Mouse (Mus musculus) MEL-GATA-1-ER (cell line): Measurements from ENCODE around the gene Polr2a.
"Not testable (repeated sequence)": the region's sequence is repeated elsewhere in the genome, so short reads cannot be mapped to it uniquely, and the experiment has no call there.

Experiments
- DNase-seq: peaks from one replicate; pipeline ENCODE4 v3.0.0-alpha.2; 2012; ENCODE audit warnings: low read depth; ENCODE audit errors: extremely low read depth

Gene Polr2a

DNA sequence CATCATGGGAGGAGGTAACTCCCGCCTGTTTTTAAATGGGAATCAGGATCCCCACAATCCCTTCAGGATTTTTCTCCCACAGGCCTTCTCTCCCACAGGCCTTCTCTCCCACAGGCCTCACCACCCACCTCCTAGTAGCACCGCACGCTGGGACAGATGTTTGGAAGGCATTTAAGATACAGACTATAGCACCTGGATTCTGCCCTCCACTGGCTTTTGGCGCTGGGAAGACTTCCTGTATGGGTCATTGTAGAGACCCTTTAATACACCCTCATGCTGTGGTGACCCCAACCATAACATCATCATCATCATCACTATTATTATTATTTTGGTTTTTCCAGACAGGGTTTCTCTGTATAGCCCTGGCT, 51.0 kb downstream of the Polr2a start:
- no peak for DNase-seq

DNA sequence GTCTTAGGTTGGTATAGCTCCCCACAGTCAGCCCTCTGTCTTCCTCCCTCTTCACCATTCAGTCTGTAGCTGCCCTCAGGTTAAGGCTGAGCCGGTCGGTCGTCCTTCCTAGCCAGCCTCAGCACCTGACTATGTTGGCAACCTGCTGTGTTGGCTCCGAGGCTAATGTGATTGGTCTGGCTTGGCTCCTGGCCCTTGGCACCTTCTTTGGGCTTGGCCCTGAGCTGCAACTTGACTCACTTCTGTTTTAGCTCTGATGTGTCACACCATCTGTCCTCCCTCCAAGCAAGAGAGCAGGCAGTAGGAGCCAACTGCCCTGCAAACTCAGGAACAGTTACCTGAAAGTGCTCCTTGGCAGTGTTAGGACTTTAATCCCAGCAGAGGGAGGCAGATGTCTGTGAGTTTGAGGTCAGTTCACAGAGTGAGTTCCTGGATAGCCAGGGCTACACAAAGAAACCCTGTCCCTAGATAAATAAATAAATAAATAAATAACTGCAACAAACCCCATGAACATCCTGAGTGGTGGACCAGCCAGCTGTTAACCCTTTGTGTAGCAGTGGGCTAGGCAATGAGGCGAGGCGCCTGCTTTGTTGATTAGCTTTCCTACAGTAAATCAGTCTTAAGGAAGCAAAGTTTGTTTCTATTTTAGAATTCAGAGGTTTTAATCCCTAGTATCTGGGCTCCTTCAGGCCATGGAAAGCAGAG, 51.5 kb downstream of the Polr2a start:
- DNase-seq = no peak

DNA sequence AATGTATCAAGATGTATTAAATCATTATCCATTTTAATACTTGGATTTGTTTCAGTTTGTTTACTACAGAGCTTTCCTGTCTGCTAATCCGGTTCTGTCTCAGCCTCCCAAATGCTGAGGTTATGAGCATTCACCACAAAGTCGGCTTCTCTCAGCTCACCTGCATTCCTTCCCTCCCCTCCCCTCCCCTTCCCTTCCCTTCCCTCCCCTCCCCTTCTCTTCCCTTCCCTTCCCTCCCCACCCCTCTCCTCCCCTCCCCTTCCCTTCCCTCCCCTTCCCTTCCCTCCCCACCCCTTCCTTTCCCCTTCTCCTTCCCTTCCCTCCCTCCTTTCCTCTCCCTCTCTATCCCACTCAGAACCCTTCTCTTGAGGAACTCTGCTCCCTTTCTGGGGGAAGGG, 53.8 kb downstream of the Polr2a start:
- no peak for DNase-seq

DNA sequence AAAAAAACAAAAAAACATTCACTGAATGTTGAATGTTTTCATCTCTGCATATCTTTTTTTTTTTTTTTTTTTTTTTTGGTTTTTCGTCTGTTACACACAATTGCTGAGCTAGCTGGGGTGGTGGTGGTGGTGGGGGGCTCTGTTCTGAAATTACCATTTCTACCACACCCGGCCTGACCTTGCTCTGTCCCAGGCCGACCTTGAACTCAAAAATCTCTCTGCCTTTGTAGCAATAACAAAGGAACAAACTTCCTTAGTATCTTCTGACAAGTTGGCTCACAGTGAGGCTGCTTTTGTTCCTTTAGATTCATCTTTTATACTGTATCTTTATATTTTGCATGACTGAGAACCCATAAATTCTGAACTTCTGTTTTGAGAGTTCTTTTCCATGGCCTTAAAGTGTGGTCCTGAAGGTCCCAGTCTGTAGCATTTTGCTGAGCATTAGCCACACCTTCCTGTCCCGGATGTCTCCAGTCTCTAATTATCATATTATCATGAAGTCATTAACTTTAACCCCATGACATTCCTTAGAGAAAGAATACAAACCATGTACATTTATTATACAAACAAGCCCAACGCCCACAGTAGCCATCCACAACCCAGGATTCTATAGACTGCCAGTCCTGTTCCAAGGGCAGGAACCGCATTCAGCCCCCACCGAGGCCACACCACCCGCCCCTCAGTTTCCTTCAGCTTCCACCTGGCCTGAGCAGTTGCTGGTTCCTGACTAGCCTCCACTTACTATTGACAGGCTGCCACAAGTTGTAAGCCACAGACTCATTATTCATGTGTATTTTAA, 54.4 kb downstream of the Polr2a start:
- DNase-seq = no peak

DNA sequence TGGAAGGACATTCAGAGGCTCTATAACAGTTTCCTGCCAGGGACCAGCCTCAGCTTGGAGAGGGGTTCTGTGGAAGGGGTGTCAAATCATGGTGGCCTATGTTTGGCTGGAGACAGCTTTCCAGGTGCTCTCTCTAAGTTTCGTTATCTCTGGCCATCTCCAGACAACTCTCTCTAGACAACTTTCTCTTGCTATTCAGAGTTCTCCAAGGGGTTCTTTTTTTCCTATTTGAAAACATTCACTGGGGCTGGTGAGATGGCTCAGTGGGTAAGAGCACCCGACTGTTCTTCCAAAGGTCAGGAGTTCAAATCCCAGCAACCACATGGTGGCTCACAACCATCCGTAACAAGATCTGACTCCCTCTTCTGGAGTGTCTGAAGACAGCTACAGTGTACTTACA, 55.1 kb downstream of the Polr2a start:
- not testable (repeated sequence) for DNase-seq

DNA sequence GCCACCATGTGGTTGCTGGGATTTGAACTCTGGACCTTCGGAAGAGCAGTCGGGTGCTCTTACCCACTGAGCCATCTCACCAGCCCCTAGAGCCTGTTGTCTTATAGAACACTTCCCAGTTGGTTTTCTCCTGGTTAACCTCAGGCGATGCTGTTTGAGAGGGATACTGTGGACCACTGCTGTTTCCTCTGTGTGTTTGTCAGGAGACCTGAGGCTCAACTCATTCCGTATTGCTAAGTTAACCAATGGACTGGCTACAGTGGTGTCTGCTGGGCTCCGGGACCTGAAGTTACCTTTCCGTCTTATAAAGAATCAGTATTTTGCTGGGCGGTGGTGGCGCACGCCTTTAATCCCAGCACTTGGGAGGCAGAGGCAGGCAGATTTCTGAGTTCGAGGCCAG, 55.6 kb downstream of the Polr2a start:
- DNase-seq = not testable (repeated sequence)

DNA sequence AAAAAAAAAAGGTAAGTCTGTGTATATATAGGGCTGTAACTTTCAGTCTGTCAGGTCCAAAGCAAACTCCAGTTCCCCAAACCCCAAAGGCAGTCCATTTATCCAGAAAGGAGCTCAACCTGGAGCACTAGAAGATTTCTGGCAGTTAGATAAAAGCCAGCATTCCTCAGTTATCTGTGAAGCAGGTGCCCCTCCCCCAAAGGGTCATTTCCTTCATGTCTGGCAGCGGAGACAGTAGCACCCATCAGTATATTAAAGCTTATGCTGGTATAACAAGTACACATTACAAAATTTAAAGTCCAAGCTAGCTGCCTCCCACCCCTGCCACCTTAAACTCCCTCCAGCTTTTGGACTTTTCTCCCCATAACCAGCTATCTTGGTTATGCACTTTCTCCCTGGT, 58.8 kb downstream of the Polr2a start:
- DNase-seq = no peak

DNA sequence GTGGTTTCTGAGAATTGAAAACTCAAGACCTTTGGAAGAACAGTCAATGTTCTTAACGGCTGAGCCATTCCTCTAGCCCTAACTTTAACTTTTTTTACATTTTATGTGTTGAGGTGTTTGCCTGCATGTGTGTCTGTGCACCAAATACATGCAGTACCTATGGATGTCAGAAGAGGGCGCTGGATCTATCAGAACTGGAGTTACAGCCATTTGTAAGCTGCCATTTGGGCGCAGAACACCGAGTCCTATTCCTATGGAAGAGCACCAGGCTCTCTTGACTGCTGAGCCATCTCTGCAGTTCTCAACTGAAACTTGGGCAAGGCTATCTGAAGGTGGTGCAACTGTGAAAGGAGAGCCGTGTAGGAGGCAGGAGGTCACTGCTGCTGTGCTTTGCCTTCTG, 59.9 kb downstream of the Polr2a start:
- no peak for DNase-seq

DNA sequence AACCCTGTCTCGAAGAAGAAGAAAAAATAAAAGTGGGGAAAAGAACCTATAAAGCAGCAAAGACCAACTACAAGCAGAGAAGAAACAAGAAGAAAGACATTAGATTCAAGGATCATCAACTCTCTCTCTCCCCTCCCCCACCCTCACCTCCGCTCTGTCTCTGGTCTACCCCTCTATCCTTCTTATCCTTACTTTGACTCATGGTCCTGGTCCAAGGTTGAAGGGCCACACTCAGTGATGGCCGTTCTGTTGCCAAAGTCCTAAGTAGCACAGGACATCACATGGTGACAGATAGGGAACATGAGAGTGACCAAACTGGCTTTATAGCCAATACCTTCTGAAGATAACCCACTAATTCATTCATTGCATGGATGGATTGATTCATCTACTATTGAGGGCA, 61.0 kb downstream of the Polr2a start:
- no peak for DNase-seq

DNA sequence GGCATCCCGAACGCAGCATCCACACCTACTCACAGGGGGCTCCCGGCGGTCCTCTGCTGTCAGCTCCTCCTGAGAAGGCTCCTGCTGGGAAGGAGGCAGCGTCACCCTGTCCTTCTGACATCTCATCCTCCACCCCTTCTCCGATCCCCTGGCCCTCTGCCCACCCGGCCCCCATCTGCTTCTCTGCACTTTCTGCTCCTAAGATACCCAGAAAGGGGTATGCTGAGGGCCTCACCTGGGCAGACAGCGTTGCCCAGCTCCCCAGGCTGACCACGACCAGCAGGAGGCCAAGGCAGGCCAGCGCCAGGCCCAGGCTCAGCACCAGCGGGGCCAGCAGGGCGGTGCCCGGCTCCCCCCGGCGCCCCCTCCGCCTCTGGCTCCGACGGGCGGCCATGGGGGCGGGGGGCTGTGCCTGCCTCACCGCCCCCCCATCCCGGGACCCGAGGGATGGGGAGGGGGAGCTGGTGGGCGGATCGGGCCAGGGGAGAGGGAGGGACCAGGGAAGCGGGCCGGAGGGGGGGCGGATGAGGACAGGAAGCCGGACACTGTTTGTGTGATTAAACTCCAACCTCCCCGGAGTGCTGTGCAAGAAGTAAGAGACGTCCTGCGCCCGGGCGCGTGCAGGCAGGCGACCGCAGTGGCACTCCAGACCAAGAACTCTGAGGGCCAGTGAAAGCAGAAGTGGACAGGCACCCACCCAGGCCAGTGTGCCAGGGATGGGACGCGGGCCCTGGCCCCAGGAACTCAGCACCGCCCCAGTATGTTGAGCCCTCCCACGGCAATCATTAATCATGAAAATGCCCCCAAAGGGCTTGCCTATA, 62.9 kb downstream of the Polr2a start, which contains the start of the genes Tnfsf12 and Tnfsfm13:
Gene Tnfsf12 (minus strand): TSS at position 489 of the 821 bp plus-strand sequence.
Gene Tnfsfm13 (minus strand): TSS at position 738 of the 821 bp plus-strand sequence.
- no peak for DNase-seq

DNA sequence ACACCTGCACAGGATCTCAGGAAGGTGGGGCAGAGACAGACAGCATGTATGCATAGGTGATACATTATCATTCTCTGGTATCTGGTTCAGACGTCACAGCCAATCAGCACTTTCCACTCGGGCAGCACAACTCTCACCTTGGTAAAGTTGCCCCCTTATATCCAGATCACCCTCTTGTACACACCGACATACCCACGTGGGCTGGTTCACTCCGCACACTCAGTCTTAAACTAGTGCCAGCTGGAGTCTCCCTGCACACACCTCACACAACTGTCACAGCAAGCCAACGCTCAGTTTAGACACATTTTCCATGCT, 63.4 kb downstream of the Polr2a start:
- DNase-seq = no peak

DNA sequence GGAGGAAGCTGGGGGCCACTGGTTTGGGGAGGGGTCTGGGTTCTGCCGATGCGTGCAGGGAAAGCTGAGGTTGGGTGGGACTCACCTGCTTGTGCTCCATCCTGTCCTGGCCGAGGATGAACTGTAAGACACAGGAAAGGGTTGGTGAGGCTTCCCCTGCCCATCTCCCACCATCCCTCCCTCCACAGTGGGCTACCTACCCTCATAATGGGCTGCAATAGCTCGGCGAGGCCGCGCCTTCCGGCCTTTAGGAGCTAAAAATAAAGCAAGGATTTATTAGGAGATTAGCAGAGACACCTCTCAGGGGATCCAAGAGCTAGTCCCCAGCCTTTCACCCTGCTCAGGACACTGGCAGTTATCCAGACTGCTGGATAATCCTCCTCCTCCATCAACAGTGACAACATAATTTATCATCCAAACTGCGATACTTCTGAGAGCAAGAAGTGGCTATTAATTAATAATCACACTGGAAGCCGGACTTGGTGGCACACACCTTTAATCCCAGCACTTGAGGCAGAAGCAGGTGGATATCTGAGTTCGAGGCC, 64.9 kb downstream of the Polr2a start:
- DNase-seq = no peak

DNA sequence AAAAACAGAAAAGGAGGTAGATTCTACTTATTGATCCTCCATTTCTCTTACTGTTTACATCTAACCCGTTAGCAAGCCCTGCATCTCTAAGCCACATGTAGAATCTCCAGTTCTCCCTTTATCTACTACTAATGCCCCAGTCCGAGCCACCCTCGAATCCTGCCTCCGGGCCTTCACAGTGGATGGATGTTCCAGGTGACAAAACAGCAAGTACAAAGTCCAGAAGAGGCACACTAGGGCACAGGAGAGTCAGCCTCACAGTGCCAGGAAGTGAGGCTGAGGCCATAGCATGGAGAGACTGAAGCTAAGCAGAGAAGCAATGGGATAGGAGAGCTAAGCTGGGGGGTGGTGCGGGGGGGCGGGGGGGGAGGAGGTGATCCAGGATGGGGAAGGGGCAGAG, 65.6 kb downstream of the Polr2a start:
- DNase-seq = no peak

DNA sequence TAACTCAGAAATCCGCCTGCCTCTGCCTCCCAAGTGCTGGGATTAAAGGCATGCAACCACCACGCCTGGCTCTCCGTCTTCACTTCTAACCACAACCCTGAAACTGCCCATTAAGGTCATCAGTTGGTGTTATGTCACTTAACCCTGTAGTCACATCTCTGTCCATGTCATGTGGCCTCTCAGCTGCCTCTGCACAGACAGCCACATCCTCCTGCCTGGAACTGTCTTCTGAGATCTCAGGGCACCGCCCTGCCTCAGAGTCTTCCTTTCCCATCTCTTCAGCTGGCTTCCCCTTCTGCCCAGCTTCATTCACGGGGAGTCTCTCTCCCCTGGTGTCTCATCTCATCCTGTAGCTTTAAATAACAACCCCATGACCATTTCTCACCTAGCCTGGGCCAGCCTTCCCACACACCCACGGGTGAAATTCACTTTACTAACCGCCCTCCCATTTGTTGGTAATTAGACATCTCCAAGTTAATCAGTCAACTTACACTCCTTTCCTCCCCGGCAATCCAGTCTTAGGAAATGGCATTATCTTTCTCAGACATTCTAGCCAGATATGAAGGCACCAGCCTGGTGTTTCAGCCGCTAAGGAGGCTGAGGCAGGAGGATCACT, 66.1 kb downstream of the Polr2a start:
- DNase-seq = no peak

DNA sequence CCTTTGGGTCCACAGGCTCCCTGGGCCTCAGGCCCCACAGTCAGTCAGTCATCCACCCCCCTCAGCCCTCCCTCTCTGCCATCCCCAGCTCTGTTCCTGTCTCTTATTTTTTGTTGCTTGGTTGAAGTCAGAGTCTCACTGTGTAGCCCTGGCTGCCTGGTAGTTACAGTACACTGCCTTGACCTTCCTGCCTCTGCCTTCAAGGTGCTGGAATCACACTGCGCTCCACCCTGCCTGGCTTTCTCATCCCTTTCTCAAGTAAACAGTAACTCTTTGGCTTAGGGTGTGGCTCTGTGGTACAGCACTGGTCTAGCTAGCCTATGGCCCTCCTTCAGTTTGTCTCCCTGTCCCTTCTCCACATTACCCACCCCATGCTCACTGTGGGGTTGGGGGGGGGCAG, 68.5 kb downstream of the Polr2a start:
- DNase-seq = no peak

DNA sequence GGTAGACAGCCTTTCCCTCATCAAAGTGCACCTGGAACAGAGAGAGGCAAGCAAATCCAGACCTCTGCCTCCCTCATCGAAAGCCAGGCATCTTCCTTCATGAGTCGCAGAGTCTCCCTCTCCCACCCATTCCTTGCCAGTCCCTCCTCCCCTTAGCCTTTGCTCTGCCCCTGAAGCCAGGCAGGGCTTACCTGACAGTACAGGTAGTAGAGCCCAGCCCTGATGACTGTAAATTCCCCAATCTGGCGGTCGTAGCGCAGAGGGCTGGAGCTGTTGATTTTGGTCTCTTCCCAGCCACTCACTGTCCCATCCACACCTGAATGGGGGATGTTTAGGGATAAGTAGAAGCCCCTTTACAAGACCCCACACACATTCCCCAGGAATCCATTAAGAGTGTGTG, 71.4 kb downstream of the Polr2a start:
- no peak for DNase-seq

DNA sequence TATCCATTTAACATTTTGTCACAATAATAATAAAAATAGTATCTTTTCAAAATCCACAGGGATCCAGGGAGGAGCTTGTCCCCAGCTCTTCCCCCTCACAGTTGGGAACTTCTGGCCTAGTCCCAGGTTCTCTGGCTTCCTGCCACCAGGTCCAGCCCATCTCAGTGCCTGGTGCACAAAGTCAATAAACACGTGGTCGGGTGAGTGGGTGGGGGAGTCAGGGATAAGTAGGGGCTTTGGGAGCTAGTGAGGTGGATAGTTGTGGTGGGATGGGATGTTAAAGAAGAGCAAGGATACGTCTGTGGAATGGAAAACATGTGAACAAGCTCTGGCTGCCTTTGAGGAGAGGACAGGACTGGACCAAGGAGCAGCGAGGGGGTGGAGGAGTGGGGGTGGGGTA, 72.1 kb downstream of the Polr2a start:
- no peak for DNase-seq

DNA sequence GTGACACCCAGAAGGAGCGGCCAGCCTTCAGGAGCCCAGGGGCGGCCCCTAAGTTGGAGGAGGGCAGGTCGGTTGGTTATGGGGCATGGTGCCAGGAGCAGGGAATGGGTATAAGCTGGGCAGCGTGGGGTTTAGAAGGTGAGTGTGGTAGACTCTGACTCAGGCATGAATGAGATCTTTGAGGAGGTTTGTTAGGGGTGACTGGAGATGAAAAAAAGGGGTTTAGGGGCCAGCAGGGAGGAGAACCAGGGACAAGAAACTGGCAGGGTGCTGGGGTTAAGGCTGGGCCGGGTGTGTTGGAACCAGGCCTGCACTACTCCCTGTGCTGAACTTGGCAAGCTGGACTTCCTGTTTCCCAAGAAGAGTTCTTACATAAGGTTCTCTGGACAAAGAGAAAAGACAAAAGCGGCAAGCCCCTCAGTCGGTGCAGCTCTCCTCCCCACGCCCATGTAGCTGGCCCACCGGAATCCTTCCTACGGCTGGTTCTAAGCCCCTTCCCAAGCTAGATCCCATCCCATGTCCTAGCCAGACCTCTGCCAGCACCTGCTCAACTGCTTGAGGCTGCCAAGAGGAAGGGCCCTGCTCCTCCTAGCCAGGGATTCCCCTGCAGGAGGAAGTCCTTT, 72.8 kb downstream of the Polr2a start, which contains the start of gene Tnfsf13:
Gene Tnfsf13 (minus strand): TSS at position 259 of the 623 bp plus-strand sequence.
- no peak for DNase-seq

DNA sequence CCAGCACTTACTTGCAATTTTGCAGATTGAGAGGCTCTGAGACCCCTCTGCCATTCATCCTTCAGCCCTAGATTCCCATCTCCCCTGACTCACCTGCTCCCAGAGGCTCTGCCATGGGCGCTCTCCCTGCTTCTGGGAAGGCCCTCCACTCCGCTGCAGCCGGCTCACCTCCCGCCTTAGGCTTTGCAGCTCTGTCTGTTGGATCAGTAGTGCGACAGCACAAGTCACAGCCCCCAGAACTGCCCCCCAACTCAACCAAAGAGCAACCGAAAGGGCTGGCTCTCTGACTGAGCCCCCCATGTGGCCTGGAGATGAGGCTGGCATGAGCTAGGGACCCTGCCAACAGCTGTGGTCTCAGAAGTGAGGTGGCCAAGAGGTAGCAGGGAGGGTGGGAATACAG, 73.5 kb downstream of the Polr2a start:
- DNase-seq = no peak

DNA sequence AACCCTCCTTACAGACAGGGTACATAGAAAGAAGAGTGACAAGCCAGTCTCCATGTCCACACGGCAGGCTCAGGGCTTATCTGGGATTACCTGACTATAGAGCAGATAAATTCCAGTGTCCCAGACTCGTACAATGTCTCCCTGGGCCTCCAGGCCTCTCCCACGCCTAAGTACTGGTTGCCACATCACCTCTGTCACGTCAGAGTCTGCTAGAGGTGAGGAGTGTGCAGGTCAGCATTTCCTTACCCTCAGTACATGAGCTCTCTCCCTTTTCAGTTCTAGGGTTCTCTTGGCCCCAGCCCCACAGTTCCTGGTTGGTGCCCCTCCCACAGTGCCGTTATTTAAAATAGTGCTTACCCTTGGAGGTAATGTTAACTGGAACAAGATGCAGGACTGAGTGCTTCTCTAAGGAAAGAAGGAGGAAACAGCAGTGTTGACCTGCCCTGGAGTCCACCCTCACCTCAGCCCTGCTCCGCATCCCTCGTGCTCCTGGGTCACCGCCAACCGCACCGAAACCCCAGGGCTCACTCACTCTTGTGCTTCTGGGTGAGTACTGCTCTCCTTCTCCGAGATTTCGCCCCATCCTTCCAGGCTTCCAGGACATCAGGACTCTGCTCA, 74.2 kb downstream of the Polr2a start:
- DNase-seq = no peak
